17 mouse cellular contexts compared by ENCODE assay signal in genomic region chr1:187665901-187666600, GRCm38 (mm10). TPM values are rescaled to one million over a fixed set of nuclear protein-coding genes. Genes with fewer than 3 reads are reported as not detected.
"Had no signal": no experiment of that assay in that cellular context is flagged by ENCODE, and none has a peak within 500 bp of the region (broad histone marks: within the 10 kb centered on the region; RNA-seq: fewer than 3 reads in every experiment).

No protein-coding gene starts in this region.

- H3K27me3 ChIP-seq: kidney, embryonic 15.5 days; limb, embryonic 15.5 days; liver, embryonic 12.5 days; megakaryocyte, embryonic 14.5 days; midbrain, embryonic 13.5 days; neural tube, embryonic 15.5 days had no signal

- H3K36me3 ChIP-seq: kidney, embryonic 15.5 days; limb, embryonic 15.5 days; liver, embryonic 12.5 days; midbrain, embryonic 13.5 days; neural tube, embryonic 15.5 days had no signal

- H3K27ac ChIP-seq: kidney, embryonic 15.5 days; left cerebral cortex, adult 2 months; limb, embryonic 15.5 days; liver, embryonic 12.5 days; macrophage; midbrain, embryonic 13.5 days; neural tube, embryonic 15.5 days had no signal

- H3K4me3 ChIP-seq: kidney, embryonic 15.5 days; left cerebral cortex, adult 2 months; limb, embryonic 15.5 days; liver, embryonic 12.5 days; megakaryocyte, embryonic 14.5 days; midbrain, embryonic 13.5 days; myocyte; neural tube, embryonic 15.5 days had no signal

- DNase-seq: kidney, postnatal 14 days; lung, embryonic 14.5 days; lung, postnatal 10 days; retina, postnatal 1 day; right cerebral cortex, postnatal 4 days; spleen, adult 18-20 months; thymus, adult 2 months; thymus, postnatal 25 days had no signal

- H3K4me1 ChIP-seq: liver, embryonic 12.5 days; megakaryocyte, embryonic 14.5 days had no signal

RNA-seq across cellular contexts. Expression of gene Esrrg, which starts 57.5 kb away (rescaled TPM):
- polyA plus RNA-seq: macrophage had no signal
